Mouse (Mus musculus) granulocyte monocyte progenitor cell, adult 5-6 weeks (primary cell): ENCODE measurements around the gene Cmtm3. TPM values are rescaled to one million over a fixed set of nuclear protein-coding genes. Genes with fewer than 3 reads are reported as not detected.

Experiments used
- ATAC-seq: replicated peaks from 2 replicates; pipeline ENCODE4 v1.8.0; 2016; ENCODE audit warnings: mild to moderate bottlenecking, moderate TSS enrichment, inconsistent platforms; ENCODE audit not compliant: poor library complexity, severe bottlenecking
- total RNA-seq, 2 experiments: library from RNA; stranded (forward) in 1 of 2; stranded (reverse) in 1 of 2; fragments of 200-712, 200-1000 nt in 1 of 2; fragments of >200 nt in 1 of 2; fragmentation: Nextera tagmentation in 1 of 2; gene quantifications; 2 replicates each; pipeline ENCODE4 v1.2.3; 2014 to 2017

Cmtm3 gene
- total RNA-seq, 2 experiments from 2014 or later = 18.6 to 37.4 TPM

GRCm38 (mm10) chr8:104376669-104377068 lies 37.5 kb downstream of the Cmtm3 start:
- no peak for ATAC-seq

GRCm38 (mm10) chr8:104379301-104379836 lies 40.2 kb downstream of the Cmtm3 start:
- no peak for ATAC-seq

DNA sequence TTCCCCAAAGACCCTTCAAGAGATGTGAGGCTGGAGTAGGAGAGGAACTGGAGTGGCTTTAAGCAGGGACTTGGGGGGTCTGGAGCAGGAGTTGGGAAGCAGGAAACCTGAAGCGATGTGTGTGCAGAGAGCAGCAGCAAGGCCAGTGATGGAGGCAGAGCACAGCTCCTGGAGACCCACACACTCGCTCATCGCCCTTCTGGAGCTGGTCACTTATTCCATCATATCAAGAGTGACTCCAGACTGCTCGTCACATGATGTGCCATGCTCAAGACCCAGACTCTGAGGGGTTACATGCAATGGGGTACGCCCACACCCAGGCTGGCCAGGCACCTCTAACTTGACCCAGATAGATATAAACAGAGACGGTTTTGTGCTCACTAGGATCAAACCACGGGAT lies 41.1 kb downstream of the Cmtm3 start:
- ATAC-seq = no peak

DNA sequence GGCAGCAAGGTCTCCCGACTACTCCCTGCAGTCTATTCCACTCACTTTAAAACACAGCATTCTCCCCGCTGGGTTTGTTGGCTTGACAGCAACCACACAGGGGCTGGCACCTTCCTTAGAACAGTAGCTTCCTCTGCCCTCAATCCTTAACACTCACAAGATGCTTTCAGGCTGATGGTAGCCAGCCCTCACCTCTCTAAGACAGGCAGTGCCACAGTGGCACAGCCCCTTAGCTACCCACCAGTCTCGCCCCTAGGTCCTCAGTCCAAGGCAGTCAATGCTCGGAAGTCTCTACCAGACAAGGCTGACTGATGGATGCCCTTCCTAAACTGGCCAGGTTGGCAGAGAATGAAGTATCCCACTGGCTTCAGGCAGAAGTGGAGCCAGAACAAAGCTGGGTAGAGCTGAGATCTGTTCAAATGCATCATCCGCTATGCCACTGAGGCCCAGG lies 41.8 kb downstream of the Cmtm3 start:
- ATAC-seq = no peak

DNA sequence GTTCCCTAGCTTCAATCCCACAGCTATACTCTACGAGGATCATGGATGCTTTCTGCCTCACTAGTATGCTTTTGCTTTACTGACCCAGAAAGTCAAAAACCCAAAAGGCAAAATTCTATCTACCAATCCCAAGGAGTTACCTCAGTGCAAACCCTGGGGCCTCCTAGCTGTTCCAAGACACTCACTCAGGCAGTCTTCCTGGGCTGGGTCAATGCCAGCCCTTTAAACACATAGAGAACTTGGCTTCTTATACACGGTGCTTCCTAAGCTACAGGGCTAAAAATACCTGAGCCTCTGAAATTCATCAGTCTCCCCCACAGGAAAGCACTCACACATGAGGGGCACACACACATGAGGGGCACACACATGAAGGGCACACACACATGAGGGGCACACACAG lies 44.1 kb downstream of the Cmtm3 start:
- no peak for ATAC-seq

- ATAC-seq = peak; percentile 54
Observed at GRCm38 (mm10) chr8:104383977-104384376, 44.8 kb downstream of the Cmtm3 start.

GRCm38 (mm10) chr8:104386693-104387092 lies 47.5 kb downstream of the Cmtm3 start:
- ATAC-seq = no peak

DNA sequence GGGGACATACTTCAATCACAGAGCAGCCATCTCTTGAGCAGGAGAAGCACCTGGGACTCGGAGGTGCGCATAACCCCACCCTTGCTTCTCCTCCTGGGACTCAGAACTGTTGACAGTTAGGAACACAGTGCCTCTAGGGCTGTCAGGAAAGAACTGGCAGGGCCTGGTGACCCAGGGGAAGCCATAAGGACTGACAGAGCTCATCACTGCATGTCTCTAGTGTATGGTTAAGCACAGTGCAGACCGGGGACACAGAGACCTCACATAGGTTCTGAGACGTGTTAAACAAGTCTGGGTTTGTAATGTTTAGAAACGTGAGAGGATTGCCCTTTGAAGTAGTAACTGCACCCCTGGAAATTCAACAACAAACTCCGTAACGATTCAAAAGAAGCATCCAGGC lies 48.3 kb downstream of the Cmtm3 start:
- no peak for ATAC-seq

GRCm38 (mm10) chr8:104387980-104388379 lies 48.8 kb downstream of the Cmtm3 start:
- ATAC-seq = no peak

GRCm38 (mm10) chr8:104390245-104390644 lies 51.0 kb downstream of the Cmtm3 start:
- ATAC-seq = no peak

DNA sequence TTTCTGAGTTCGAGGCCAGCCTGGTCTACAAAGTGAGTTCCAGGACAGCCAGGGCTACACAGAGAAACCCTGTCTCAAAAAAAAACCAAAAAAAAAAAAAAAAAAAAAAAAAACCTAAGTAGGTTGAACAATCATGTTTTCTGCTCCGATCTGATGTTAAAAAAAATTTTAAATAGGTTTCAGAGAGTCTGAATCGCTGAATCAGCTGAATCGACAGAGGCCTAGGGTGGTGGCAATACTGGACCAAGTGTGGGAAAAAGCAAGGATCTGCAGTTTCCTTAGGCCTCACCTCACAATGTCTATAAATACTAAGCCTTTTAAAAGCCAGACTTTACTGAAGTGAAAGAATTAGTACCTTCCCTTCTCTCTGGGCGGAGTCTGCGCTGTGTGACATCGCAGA lies 53.9 kb downstream of the Cmtm3 start:
- ATAC-seq = no peak

GRCm38 (mm10) chr8:104393767-104394166 lies 54.6 kb downstream of the Cmtm3 start:
- ATAC-seq = no peak

DNA sequence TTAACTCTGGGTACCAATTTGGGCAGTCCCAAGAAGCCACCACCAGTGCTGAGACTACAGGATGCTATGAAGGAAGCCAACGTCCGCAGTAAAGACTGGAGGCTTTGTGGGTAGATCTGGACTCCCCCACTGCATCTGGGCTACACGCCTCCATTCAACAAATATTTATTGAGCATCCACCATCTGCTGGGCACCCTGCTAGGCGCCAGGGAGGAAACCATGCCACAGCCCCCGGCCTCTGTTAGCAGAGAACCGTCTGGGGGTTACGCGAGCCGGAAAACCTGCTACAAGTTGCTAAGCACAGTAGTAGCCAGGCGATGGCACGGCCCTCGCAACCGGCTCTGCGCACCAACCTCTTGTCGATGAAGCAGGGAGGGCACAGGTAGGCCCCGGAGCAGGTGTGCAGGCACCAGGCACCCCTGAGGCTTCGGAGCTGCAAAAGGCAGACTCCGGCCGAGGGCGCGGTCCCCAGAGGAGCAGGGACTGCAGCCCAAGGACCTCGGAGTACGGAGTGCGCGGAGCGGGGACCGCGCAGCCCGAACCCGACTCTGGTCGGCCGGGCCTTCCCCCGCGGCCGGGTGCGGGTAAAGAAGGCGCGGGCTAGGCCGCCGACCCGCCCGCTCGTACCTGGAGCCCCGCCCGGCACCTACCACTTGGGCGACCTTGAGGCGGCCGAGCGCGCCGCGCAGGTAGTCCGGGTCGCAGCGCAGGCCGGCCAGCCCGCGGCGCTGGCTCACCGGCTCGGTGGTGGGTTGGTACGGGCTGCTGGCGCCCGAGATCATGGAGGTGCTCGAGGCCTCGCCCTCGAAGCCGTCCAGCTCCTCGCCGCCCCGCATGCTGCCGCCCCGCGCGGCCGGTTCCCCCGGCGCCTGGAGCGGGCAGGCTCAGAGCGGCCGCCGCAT lies 55.8 kb downstream of the Cmtm3 start:
- ATAC-seq = peak; percentile 41

- ATAC-seq = peak; percentile 73
Observed at GRCm38 (mm10) chr8:104395703-104396357, 56.6 kb downstream of the Cmtm3 start, which contains the start of gene Cmtm4. Gene Cmtm4, minus strand, starts transcription at chr8:104395807.

Other genes with a start within 250 kb of the Cmtm3 start
- 0.41 TPM in 1 of 2 replicates, not detected in the other for gene Cdh5, start 237.8 kb upstream of the Cmtm3 start, total RNA-seq (2014; fragmentation: Nextera tagmentation)
- gene Cdh5, start 237.8 kb upstream of the Cmtm3 start, total RNA-seq (2017) = not detected in 2 replicates
- gene Bean1, start 169.0 kb upstream of the Cmtm3 start, total RNA-seq (2014; fragmentation: Nextera tagmentation) = not detected in 2 replicates
- not detected in 2 replicates for gene Bean1, start 169.0 kb upstream of the Cmtm3 start, total RNA-seq (2017)
- gene Tk2, start 90.9 kb upstream of the Cmtm3 start, total RNA-seq (2014; fragmentation: Nextera tagmentation) = 11.2 and 15.4 TPM in 2 replicates
- 11.7 and 12.6 TPM in 2 replicates for gene Tk2, start 90.9 kb upstream of the Cmtm3 start, total RNA-seq (2017)
- 45.2 and 50.6 TPM in 2 replicates for gene Cklf, start 88.5 kb upstream of the Cmtm3 start, total RNA-seq (2014; fragmentation: Nextera tagmentation)
- gene Cklf, start 88.5 kb upstream of the Cmtm3 start, total RNA-seq (2017) = 13.5 and 17.9 TPM in 2 replicates
- gene Cmtm2a, start 46.2 kb upstream of the Cmtm3 start, total RNA-seq (2014; fragmentation: Nextera tagmentation) = not detected in 2 replicates
- not detected in 2 replicates for gene Cmtm2a, start 46.2 kb upstream of the Cmtm3 start, total RNA-seq (2017)
- gene Gm45711, start 29.3 kb upstream of the Cmtm3 start, total RNA-seq (2014; fragmentation: Nextera tagmentation) = not detected in 2 replicates
- not detected in 2 replicates for gene Gm45711, start 29.3 kb upstream of the Cmtm3 start, total RNA-seq (2017)
- not detected in 2 replicates for gene Cmtm1, start 29.3 kb upstream of the Cmtm3 start, total RNA-seq (2014; fragmentation: Nextera tagmentation)
- not detected in 2 replicates for gene Cmtm1, start 29.3 kb upstream of the Cmtm3 start, total RNA-seq (2017)
- not detected in 2 replicates for gene Gm11020, start 17.8 kb upstream of the Cmtm3 start, total RNA-seq (2014; fragmentation: Nextera tagmentation)
- gene Gm11020, start 17.8 kb upstream of the Cmtm3 start, total RNA-seq (2017) = not detected in 2 replicates
- gene Cmtm2b, start 17.2 kb upstream of the Cmtm3 start, total RNA-seq (2014; fragmentation: Nextera tagmentation) = not detected in 2 replicates
- not detected in 2 replicates for gene Cmtm2b, start 17.2 kb upstream of the Cmtm3 start, total RNA-seq (2017)
- gene Cmtm4, start 56.4 kb downstream of the Cmtm3 start, total RNA-seq (2014; fragmentation: Nextera tagmentation) = 0.58 and 1.4 TPM in 2 replicates
- gene Cmtm4, start 56.4 kb downstream of the Cmtm3 start, total RNA-seq (2017) = 0.31 and 0.90 TPM in 2 replicates
- gene Dync1li2, start 103.6 kb downstream of the Cmtm3 start, total RNA-seq (2014; fragmentation: Nextera tagmentation) = 13.9 and 21.2 TPM in 2 replicates
- 43.4 and 44.1 TPM in 2 replicates for gene Dync1li2, start 103.6 kb downstream of the Cmtm3 start, total RNA-seq (2017)
- gene Terb1, start 170.5 kb downstream of the Cmtm3 start, total RNA-seq (2014; fragmentation: Nextera tagmentation) = not detected in 2 replicates
- gene Terb1, start 170.5 kb downstream of the Cmtm3 start, total RNA-seq (2017) = not detected in 2 replicates
- gene Nae1, start 195.2 kb downstream of the Cmtm3 start, total RNA-seq (2014; fragmentation: Nextera tagmentation) = 38.8 and 62.4 TPM in 2 replicates
- gene Nae1, start 195.2 kb downstream of the Cmtm3 start, total RNA-seq (2017) = 64.6 and 109 TPM in 2 replicates
- not detected in 2 replicates for gene Car7, start 195.3 kb downstream of the Cmtm3 start, total RNA-seq (2014; fragmentation: Nextera tagmentation)
- 0.52 TPM in 1 of 2 replicates, not detected in the other for gene Car7, start 195.3 kb downstream of the Cmtm3 start, total RNA-seq (2017)